Mouse (Mus musculus) embryo, embryonic 11 days (tissue): ENCODE results near the gene Ube3b.

ENCODE experiments used
- DNase-seq: peaks from one replicate; pipeline ENCODE4 v3.0.0-alpha.2; 2015

The Ube3b gene

DNA sequence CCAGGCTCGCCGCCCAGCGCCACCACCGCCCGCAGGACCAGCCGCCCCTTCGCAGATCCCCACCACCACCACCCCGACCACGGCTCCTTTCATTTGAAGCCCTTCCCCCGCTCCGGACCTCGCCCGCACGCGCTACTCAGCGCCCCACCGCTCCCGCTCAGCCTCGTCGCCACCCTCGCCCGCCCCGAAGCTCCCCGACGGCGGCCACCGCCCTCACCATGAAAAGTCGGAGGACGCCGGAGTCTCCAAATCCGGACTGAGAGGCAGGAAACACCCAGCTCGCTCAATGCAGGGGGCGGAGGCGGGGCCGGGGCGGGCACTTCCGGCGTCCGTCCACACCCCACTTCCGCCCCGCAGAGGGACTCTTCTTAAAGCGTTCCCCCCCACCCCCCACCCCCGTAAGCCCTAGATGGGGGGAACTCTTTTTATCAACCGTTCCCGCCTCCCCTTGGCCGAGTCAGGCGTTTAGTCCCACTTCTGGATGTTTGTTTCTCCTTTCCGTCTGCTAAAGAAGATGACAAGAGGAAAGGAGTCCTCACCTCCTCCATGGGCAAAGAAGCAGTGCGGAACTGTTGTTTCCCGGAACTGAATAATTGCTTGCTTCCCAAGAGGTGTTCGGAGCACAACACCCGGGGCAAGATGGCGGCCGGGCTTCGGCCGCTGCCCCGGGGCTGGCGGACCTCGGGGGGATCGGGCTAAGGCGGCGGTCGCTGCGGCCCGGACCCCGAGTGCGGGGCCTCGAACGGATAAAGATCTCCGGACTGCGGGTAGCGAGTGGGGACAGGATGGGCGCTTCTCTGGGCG is at the start of gene Ube3b, which contains the start of gene Kctd10:
Gene Ube3b (plus strand): TSS at position 399 of the 804 bp plus-strand sequence.
Gene Kctd10 (minus strand): TSS at position 300 of the 804 bp plus-strand sequence.
- DNase-seq, result peak; percentile 94

DNA sequence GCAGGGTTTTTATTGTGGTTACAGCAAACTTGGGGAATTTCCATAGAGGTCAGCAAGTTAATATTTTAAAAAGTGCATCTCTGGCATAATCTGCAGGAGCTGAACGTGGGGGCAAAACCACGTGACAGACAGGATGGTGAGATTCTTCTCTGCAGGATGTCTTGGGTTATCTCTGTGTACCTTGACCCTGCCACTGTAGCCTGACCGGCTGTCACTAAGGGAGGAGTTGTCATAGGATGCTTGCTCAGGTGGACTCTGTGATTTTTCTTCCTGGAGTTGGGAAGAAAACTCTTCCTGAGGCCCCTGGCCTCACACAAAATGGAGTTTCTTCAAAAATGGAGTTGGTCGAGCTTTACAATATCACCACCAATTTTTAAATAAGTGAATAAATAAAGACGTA is 37.4 kb upstream of the Ube3b start:
- DNase-seq, result no peak

DNA sequence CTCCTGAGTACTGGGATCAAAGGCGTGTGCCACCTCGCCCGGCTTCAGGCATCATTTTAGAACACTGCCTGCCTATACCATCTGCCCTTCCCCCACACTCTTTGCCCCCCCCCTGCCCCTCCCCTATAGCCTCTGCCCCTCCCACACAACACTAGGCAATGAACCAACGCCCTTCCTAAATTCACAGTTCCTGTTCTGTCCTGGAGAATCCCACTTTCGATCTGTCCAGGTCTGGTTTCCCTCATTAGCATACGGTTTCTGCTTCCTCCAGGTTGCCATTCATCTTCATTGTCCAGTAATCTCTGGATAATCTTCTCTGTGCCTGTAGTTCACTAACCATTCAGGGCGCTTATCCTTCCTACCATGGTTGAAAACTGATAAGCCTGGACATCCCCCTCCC is 36.8 kb upstream of the Ube3b start:
- no peak for DNase-seq

DNA sequence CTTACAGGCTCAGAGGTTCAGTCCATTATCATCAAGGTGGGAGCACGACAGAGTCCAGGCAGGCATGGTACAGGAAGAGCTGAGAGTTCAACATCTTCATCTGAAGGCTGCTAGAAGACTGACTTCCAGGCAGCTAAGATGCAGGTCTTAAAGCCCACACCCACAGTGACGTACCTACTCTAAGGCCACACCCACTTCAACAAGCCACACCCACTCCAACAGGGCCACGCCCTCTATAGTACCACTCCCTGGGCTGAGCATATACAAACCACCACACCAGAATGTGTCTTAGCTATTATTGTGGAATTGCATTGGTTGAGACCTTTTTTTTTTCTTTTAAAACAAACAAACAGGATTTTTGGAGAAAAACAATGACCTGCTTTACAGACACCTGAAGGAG is 34.9 kb upstream of the Ube3b start:
- no peak for DNase-seq

GRCm38 (mm10) chr5:114347005-114347404 is 33.4 kb upstream of the Ube3b start:
- no peak for DNase-seq

DNA sequence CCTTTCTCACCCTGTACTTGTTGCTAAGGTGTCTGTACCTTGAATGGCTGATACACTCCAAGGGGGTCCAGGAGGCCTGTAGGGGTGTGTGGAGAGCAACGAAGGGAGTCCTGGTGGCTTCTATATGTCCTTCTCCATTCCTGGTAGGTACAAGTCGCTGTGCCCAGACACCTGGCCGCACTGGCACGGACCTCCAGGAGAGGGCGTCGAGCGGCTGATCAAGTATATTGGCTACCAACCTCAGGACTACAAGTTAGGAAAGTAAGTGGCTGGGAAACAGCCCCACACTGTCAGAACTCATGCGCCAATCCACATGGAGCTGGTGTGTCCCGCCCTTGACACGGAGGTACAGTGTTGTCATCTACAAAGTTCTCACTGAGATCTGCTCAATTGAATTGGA is 28.9 kb upstream of the Ube3b start:
- DNase-seq, result no peak

- peak; percentile 85 for DNase-seq
Observed at GRCm38 (mm10) chr5:114356250-114356935, 24.0 kb upstream of the Ube3b start.

- DNase-seq, result peak; percentile 57
Observed at GRCm38 (mm10) chr5:114356936-114357751, 23.3 kb upstream of the Ube3b start.

DNA sequence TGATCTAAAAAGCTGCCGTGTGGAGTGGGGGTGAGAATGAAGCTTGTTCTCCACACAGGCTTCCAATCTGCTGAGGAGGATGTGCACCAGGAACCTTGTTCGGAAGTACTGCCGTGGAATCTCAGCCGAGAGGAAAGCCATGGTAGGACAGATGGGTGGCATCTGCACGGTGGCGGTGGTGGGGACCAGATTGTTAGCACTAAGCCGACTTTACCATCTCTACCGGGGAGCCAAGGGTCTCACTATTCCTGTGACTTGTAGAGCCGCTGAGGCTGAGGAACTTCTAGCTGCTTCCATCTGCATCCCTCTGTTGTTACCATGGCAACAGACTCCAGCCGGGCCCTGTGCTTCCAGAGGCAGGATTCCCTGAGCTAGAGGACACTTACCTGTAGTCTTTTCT is 21.6 kb upstream of the Ube3b start:
- DNase-seq, result no peak

DNA sequence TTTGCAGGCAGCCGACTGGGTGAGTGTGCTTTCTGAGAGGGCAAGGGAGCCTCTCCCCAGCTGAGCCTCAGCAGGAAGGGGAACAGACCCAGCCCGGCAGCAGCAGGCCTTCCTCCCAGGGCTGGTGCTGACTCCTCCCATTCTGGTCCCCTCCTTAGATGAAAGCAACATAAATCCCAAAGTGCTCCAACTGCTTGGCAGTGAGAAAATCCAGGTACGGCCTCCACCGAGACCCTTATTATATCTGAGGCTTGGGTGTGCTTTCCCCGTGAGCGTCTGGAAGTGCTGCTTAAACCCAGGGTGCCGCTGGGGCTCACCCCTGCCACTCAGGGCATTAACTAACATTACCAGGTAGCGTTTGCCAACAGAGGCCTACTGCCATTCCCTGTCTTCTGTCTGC is 20.8 kb upstream of the Ube3b start:
- no peak for DNase-seq

- no peak for DNase-seq
Observed at GRCm38 (mm10) chr5:114360968-114361367, 19.4 kb upstream of the Ube3b start.

DNA sequence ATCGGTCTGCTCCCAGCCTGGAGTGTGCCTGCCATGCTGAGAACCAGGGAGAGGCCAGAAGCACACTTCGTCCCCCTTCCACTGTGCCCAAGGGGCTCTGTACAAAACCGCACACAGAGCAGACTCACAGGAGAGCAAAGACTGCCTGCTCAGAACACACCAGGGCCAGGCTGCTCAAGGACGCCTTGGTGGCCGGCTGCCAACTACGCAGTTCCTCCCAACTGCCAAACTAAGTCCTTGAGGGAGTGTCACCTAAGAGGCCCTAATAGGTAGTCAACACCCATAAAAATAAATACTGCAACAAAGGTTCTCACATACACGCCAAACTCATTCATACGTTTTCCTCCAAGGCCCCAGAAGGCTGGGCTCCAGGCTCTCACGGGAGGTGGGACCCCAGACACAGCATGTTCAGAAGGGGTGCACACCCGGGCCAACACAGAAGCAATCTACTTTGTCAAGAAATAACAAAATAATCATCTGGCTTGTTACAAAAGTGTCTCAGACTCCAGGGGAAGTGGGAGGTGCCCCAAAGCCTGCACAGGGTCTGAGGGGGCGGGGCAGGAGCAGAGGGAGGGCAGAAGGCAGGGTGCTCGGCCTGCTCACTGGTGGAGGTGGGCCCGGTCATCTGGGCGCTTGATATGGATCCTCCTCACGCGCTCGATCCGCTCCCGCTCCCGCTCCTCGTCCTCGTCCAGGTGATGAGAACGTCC is 15.2 kb upstream of the Ube3b start:
- no peak for DNase-seq

GRCm38 (mm10) chr5:114368121-114368520 is 12.3 kb upstream of the Ube3b start:
- DNase-seq, result no peak

GRCm38 (mm10) chr5:114368803-114369496 is 11.5 kb upstream of the Ube3b start:
- DNase-seq, result no peak

GRCm38 (mm10) chr5:114369921-114370320 is 10.5 kb upstream of the Ube3b start:
- no peak for DNase-seq

- DNase-seq, result peak; percentile 73
Observed at GRCm38 (mm10) chr5:114370371-114370776, 10.0 kb upstream of the Ube3b start.

- DNase-seq, result no peak
Observed at GRCm38 (mm10) chr5:114371331-114371730, 9.1 kb upstream of the Ube3b start.

DNA sequence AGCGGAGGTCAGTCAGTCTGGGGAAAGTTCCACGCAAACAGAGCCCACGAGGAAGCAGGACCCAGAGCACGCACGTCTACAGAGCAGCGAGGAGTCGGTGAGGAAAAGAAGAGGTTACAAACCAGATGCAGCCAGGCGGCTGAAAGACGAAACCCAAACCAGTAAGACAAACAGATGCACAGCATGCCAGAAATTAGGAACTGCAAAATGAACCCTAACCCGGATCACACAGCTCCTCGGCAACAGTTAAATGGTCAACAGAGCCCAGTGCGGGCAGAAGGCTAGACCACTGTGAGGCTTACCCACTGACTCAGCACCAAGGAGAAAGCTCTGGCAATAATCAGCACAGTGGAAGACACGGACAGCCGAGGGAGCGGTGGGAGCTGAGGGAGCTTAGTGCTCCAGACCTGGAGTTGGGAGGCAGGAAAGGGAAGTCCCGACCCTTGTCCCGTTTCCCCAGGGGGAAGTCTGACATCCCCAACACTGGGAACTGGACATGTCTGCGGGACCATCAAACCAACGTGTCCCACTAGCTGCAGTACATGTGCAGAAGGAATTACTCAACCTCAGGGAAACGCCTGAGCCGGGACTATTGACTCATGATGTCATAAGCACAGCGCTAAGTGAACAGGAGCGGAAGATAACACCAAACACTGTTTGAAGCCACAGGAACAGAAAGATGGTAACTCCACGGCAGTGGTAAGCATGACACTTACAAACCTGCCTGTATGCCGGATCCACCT is 8.5 kb upstream of the Ube3b start:
- DNase-seq, result peak; percentile 25

DNA sequence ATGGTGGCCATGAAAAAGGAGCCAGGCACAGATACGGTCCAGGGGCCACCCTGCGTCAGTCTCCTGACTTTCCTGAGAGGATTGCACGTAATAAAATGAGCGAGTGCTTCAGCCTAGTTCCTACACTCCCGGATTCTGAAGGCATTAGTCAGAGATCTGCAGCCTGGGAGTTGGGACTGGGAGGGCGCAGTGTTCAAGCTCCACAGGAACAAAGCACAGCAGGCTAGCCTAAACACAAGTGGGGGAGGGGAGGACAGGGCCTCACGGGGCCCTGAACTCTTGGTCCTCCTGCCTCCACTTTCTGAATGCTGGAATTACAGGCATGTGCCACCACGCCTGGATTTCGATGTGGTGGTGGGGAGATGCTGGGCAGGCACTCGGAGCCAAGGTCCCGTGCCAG is 7.8 kb upstream of the Ube3b start:
- DNase-seq, result peak; percentile 54

DNA sequence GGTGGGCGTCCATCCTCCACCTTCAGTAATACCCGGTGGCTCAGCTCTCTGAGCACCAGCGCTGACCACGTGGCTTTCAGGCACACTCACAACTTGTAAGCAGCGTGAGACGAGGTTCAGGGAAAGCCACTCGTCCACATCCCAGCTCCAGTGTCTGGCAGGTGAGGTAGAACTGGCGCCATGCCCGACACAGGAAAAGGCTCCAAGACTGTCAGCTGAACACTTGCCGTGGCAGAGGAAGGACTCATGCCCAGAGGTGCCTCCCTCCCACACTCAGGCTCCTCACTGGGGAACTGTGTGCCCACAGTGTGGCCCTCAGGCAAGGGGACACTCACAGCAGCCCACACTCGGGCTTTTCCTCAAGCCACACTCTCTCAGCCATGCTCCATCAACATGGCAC is 7.2 kb upstream of the Ube3b start:
- no peak for DNase-seq

GRCm38 (mm10) chr5:114373581-114373980 is 6.8 kb upstream of the Ube3b start:
- no peak for DNase-seq
